Mouse (Mus musculus): Measurements from ENCODE around the gene Gm9376.

Gm9376 gene

GRCm38 (mm10) chr14:118266660-118267059 is at the start of gene Gm9376:
Gene Gm9376, plus strand, starts transcription at chr14:118266960.
- no peak for DNase-seq (ENCODE audit: low read depth, low spot score)

- DNase-seq (ENCODE audit: low read depth, low spot score): no peak
These were observed 45.9 kb upstream of the Gm9376 start for GRCm38 (mm10) chr14:118220885-118221284.

GRCm38 (mm10) chr14:118225061-118225743 is 41.6 kb upstream of the Gm9376 start:
- no peak for DNase-seq (ENCODE audit: low read depth, low spot score)

GRCm38 (mm10) chr14:118225911-118226310 is 40.8 kb upstream of the Gm9376 start:
- DNase-seq (ENCODE audit: low read depth, low spot score): no peak

- DNase-seq (ENCODE audit: low read depth, low spot score): no peak
These were observed 40.1 kb upstream of the Gm9376 start for GRCm38 (mm10) chr14:118226471-118227155.

- DNase-seq (ENCODE audit: low read depth, low spot score): no peak
These were observed 34.3 kb upstream of the Gm9376 start for GRCm38 (mm10) chr14:118232381-118232970.

- no peak for DNase-seq (ENCODE audit: low read depth, low spot score)
These were observed 32.8 kb upstream of the Gm9376 start for GRCm38 (mm10) chr14:118233786-118234540.

GRCm38 (mm10) chr14:118234541-118235210 is 32.1 kb upstream of the Gm9376 start:
- no peak for DNase-seq (ENCODE audit: low read depth, low spot score)

GRCm38 (mm10) chr14:118235361-118235972 is 31.3 kb upstream of the Gm9376 start:
- DNase-seq (ENCODE audit: low read depth, low spot score): no peak

GRCm38 (mm10) chr14:118235973-118236885 is 30.5 kb upstream of the Gm9376 start:
- DNase-seq (ENCODE audit: low read depth, low spot score): no peak

- no peak for DNase-seq (ENCODE audit: low read depth, low spot score)
These were observed 29.9 kb upstream of the Gm9376 start, which contains the start of gene Sox21 for GRCm38 (mm10) chr14:118236886-118237289. Gene Sox21, minus strand, starts transcription at chr14:118237030.

GRCm38 (mm10) chr14:118237786-118238185 is 29.0 kb upstream of the Gm9376 start:
- no peak for DNase-seq (ENCODE audit: low read depth, low spot score)

GRCm38 (mm10) chr14:118239351-118239750 is 27.4 kb upstream of the Gm9376 start:
- DNase-seq (ENCODE audit: low read depth, low spot score): no peak

- no peak for DNase-seq (ENCODE audit: low read depth, low spot score)
These were observed 25.3 kb upstream of the Gm9376 start for GRCm38 (mm10) chr14:118241416-118241815.

- DNase-seq (ENCODE audit: low read depth, low spot score): no peak
These were observed 13.4 kb upstream of the Gm9376 start for GRCm38 (mm10) chr14:118253381-118253780.

- no peak for DNase-seq (ENCODE audit: low read depth, low spot score)
These were observed 2.1 kb downstream of the Gm9376 start for GRCm38 (mm10) chr14:118268849-118269248.

GRCm38 (mm10) chr14:118272594-118273555 is 6.1 kb downstream of the Gm9376 start:
- DNase-seq (ENCODE audit: low read depth, low spot score): no peak

- DNase-seq (ENCODE audit: low read depth, low spot score): no peak
These were observed 11.1 kb downstream of the Gm9376 start for GRCm38 (mm10) chr14:118277704-118278498.
